Mouse (Mus musculus) kidney, adult 2 months (tissue): ENCODE data around the gene Dhrs2.

Experiments used
- CTCF ChIP-seq: fragments of 200-500 bp; conservative IDR thresholded peaks from 2 replicates; pipeline ENCODE4 v1.5.1; 2011; ENCODE audit warnings: low read depth, mild to moderate bottlenecking, control low read depth, low read length, moderate library complexity, mixed read lengths; ENCODE audit not compliant: insufficient read depth, insufficient read length
- POLR2A ChIP-seq: fragments of 200-500 bp; IDR thresholded peaks from one replicate; pipeline ENCODE4 v1.6.1; 2011; ENCODE audit warnings: low read depth, low read length, control low read depth

DNA sequence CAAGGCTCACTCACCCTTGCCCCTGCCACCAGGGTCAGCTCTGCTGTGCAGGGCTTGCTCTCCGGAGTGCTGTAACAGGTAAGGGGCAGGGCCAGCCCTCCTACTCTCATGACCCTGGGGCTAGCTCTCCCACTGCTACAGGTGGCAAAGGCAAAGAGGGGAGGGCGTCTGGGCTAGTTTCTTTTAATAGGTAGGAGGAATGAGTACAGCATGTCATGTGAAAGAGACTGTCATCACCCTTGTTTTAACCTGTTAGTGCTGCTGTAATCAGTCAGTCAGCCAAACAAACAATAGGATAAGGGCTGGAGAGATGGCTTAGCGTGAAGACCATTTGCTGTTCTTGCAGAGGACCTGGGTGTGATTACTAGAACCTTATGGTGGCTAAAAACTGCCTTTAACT is 40.9 kb upstream of the Dhrs2 start:
- TF ChIP-seq CTCF (no peak), POLR2A (no peak)
